Mouse (Mus musculus): ENCODE measurements around the gene Rapgef3.

Gene Rapgef3

GRCm38 (mm10) chr15:97721008-97721701, 46.6 kb downstream of the Rapgef3 start:
- DNase-seq (ENCODE audit: low read depth, low spot score), result no peak

GRCm38 (mm10) chr15:97720026-97720675, 47.6 kb downstream of the Rapgef3 start:
- DNase-seq (ENCODE audit: low read depth, low spot score), result no peak

- no peak for DNase-seq (ENCODE audit: low read depth, low spot score)
Observed at GRCm38 (mm10) chr15:97719494-97719893, 48.3 kb downstream of the Rapgef3 start.

- no peak for DNase-seq (ENCODE audit: low read depth, low spot score)
Observed at GRCm38 (mm10) chr15:97718535-97719155, 49.1 kb downstream of the Rapgef3 start.

- peak; percentile 30 for DNase-seq (ENCODE audit: low read depth, low spot score)
Observed at GRCm38 (mm10) chr15:97717861-97718534, 49.8 kb downstream of the Rapgef3 start.

GRCm38 (mm10) chr15:97716782-97717181, 51.0 kb downstream of the Rapgef3 start:
- no peak for DNase-seq (ENCODE audit: low read depth, low spot score)

- no peak for DNase-seq (ENCODE audit: low read depth, low spot score)
Observed at GRCm38 (mm10) chr15:97715734-97716133, 52.0 kb downstream of the Rapgef3 start.

GRCm38 (mm10) chr15:97715083-97715482, 52.7 kb downstream of the Rapgef3 start:
- DNase-seq (ENCODE audit: low read depth, low spot score), result no peak

GRCm38 (mm10) chr15:97712546-97712945, 55.2 kb downstream of the Rapgef3 start:
- no peak for DNase-seq (ENCODE audit: low read depth, low spot score)

GRCm38 (mm10) chr15:97710906-97711305, 56.9 kb downstream of the Rapgef3 start:
- DNase-seq (ENCODE audit: low read depth, low spot score), result no peak

GRCm38 (mm10) chr15:97705211-97706050, 62.3 kb downstream of the Rapgef3 start, which contains the start of gene Rpap3:
Gene Rpap3, minus strand, starts transcription at chr15:97705825.
- DNase-seq (ENCODE audit: low read depth, low spot score), result peak; percentile 62

GRCm38 (mm10) chr15:97696616-97697015, 71.2 kb downstream of the Rapgef3 start:
- DNase-seq (ENCODE audit: low read depth, low spot score), result no peak
